Mouse (Mus musculus) limb, embryonic 14.5 days (tissue): Measurements from ENCODE around the gene Snta1. TPM values are rescaled to one million over a fixed set of nuclear protein-coding genes. Genes with fewer than 3 reads are reported as not detected.

Source experiments
- ATAC-seq: fragments of 200-750 bp; cut with Nextera tagmentation; 2 replicates; pipeline ENCODE4 v1.8.0; 2017; ENCODE audit warnings: low read depth, moderate number of reproducible peaks, moderate TSS enrichment; ENCODE audit not compliant: low FRiP score
- DNase-seq: peaks from one replicate; pipeline ENCODE4 v3.0.0-alpha.2; 2015; ENCODE audit warnings: low spot score
- H3K27ac ChIP-seq: fragments of 300-500 bp; sonication (generic); replicated peaks from 2 replicates; pipeline ENCODE4 v1.5.1; 2014; ENCODE audit warnings: low read depth, mild to moderate bottlenecking, low read length, moderate library complexity, mixed read lengths
- H3K27me3 ChIP-seq: fragments of 300-500 bp; sonication (generic); 2 replicates; pipeline ENCODE4 v1.6.1; 2014; ENCODE audit warnings: low read length, mixed read lengths; ENCODE audit not compliant: control insufficient read depth, insufficient read depth
- H3K36me3 ChIP-seq: fragments of 300-500 bp; sonication (generic); 2 replicates; pipeline ENCODE4 v1.6.1; 2014; ENCODE audit warnings: mild to moderate bottlenecking, low read length, moderate library complexity, mixed read lengths; ENCODE audit not compliant: control insufficient read depth, insufficient read depth
- H3K4me1 ChIP-seq: fragments of 300-500 bp; sonication (generic); 2 replicates; pipeline ENCODE4 v1.6.1; 2014; ENCODE audit warnings: antibody characterized with exemption, low read length, mixed read lengths; ENCODE audit not compliant: control insufficient read depth, insufficient read depth
- H3K4me2 ChIP-seq: fragments of 300-500 bp; sonication (generic); replicated peaks from 2 replicates; pipeline ENCODE4 v1.6.1; 2014; ENCODE audit warnings: low read depth, mild to moderate bottlenecking, low read length, moderate library complexity; ENCODE audit not compliant: severe bottlenecking
- H3K4me3 ChIP-seq: fragments of 300-500 bp; sonication (generic); replicated peaks from 2 replicates; pipeline ENCODE4 v1.5.1; 2014; ENCODE audit warnings: low read length
- H3K9ac ChIP-seq: fragments of 300-500 bp; sonication (generic); 2 replicates; pipeline ENCODE4 v1.6.1; 2014; ENCODE audit warnings: mild to moderate bottlenecking, low read depth, low read length, moderate library complexity; ENCODE audit not compliant: severe bottlenecking
- H3K9me3 ChIP-seq: fragments of 300-500 bp; sonication (generic); 2 replicates; pipeline ENCODE4 v1.6.1; 2016; ENCODE audit warnings: low read length; ENCODE audit not compliant: control insufficient read depth
- POLR2A ChIP-seq: fragments of 200-500 bp; IDR thresholded peaks from 2 replicates; pipeline ENCODE4 v1.8.0; 2012; ENCODE audit warnings: inconsistent platforms, mild to moderate bottlenecking, moderate library complexity, borderline replicate concordance; ENCODE audit not compliant: insufficient read depth, insufficient read length; ENCODE audit errors: extremely low read depth
- WGBS: fragments of 180-500 bp; shearing (Covaris S2); extraction: QIAGEN DNeasy Blood & Tissue Kit; methylation state at CpG from one replicate; pipeline ENCODE4 v1.1.7; 2014; 5-methylcytosine and 5-hydroxymethylcytosine counted together
- polyA plus RNA-seq, 2 experiments: library from polyadenylated mRNA; depleted of rRNA in 1 of 2; stranded (reverse) in 1 of 2; unstranded in 1 of 2; fragments of >200 nt; fragmentation: Nextera tagmentation in 1 of 2; extraction: Ambion mirVana in 1 of 2; gene quantifications; 2 replicates each; pipeline versions ENCODE4 v1.2.1 to v1.2.3; 2012 to 2014

Gene Snta1
- polyA plus RNA-seq, 2 experiments, result 5.2 to 11.0 TPM

GRCm38 (mm10) chr2:154436076-154436457, 28.2 kb upstream of the Snta1 start:
- ATAC-seq (peak; percentile 100), DNase-seq (peak; percentile 96)
- H3K4me1 ChIP-seq, result peaks cover 9% of the 10 kb centered on the region

GRCm38 (mm10) chr2:154434690-154435089, 26.8 kb upstream of the Snta1 start:
- Histone ChIP-seq H3K9me3 (no peaks in the 10 kb centered on the region), H3K9ac (no peak overlapping the region), H3K27me3 (no peaks in the 10 kb centered on the region), H3K27ac (no peak overlapping the region), H3K4me2 (no peak overlapping the region), H3K36me3 (no peaks in the 10 kb centered on the region), H3K4me1 (peaks cover 9% of the 10 kb centered on the region), H3K4me3 (no peak overlapping the region)
- DNase-seq (no peak), ATAC-seq (no peak)
- WGBS, result 92% methylated on average over 7 of the region's 7 CpGs
- no peak for TF ChIP-seq POLR2A

More at GRCm38 (mm10) chr2:154436076-154436457, 28.2 kb upstream of the Snta1 start:
- 0 out of 2 replicates have a peak, but pooled peaks have one; percentile 18 for TF ChIP-seq POLR2A
- Histone ChIP-seq H3K36me3 (no peaks in the 10 kb centered on the region), H3K27ac (peak overlapping the region; percentile 93), H3K4me3 (peak overlapping the region; percentile 65), H3K27me3 (no peaks in the 10 kb centered on the region), H3K9ac (peak overlapping the region; percentile 89), H3K4me2 (peak overlapping the region; percentile 58), H3K9me3 (no peaks in the 10 kb centered on the region)
- WGBS, result under 1% methylated on average over 33 of the region's 44 CpGs

GRCm38 (mm10) chr2:154433391-154433790, 25.5 kb upstream of the Snta1 start:
- no peak for TF ChIP-seq POLR2A
- Histone ChIP-seq H3K27me3 (no peaks in the 10 kb centered on the region), H3K36me3 (no peaks in the 10 kb centered on the region), H3K4me1 (peaks cover 9% of the 10 kb centered on the region), H3K4me2 (no peak overlapping the region), H3K4me3 (no peak overlapping the region), H3K27ac (no peak overlapping the region), H3K9ac (no peak overlapping the region), H3K9me3 (no peaks in the 10 kb centered on the region)
- ATAC-seq (no peak), DNase-seq (no peak)
- WGBS, result 62% methylated on average over 3 of the region's 3 CpGs

GRCm38 (mm10) chr2:154432696-154433095, 24.8 kb upstream of the Snta1 start:
- DNase-seq (no peak), ATAC-seq (no peak)
- Histone ChIP-seq H3K27me3 (no peaks in the 10 kb centered on the region), H3K4me3 (no peak overlapping the region), H3K4me1 (peaks cover 13% of the 10 kb centered on the region), H3K9ac (no peak overlapping the region), H3K9me3 (no peaks in the 10 kb centered on the region), H3K36me3 (no peaks in the 10 kb centered on the region), H3K4me2 (no peak overlapping the region), H3K27ac (no peak overlapping the region)
- TF ChIP-seq POLR2A, result no peak
- 65% methylated on average over 2 of the region's 2 CpGs for WGBS

GRCm38 (mm10) chr2:154430566-154430965, 22.7 kb upstream of the Snta1 start:
- Histone ChIP-seq H3K36me3 (no peaks in the 10 kb centered on the region), H3K27me3 (no peaks in the 10 kb centered on the region), H3K4me1 (peaks cover 15% of the 10 kb centered on the region), H3K4me2 (no peak overlapping the region), H3K9ac (no peak overlapping the region), H3K27ac (no peak overlapping the region), H3K4me3 (no peak overlapping the region), H3K9me3 (0 out of 2 replicates have a peak, but pooled peaks cover 2% of the 10 kb centered on the region)
- DNase-seq (no peak), ATAC-seq (no peak)
- 91% methylated on average over 2 of the region's 2 CpGs for WGBS
- TF ChIP-seq POLR2A, result no peak
